Mouse (Mus musculus) T-helper 2 cell (primary cell): ENCODE data around the gene Zfc3h1.

Source experiments
- in situ Hi-C: fragments of 300-600 bp; cut with MboI, MseI; formaldehyde crosslinking; loops from one replicate; pipeline ENCODE4 v1.15.1; 2025; ENCODE audit warnings: high pct_unique_total_duplicates

Gene Zfc3h1

GRCm38 (mm10) chr10:115384221-115385017 is at the start of gene Zfc3h1, which contains the start of gene Thap2:
Zfc3h1 (plus strand) TSS chr10:115384959.
Thap2 (minus strand) TSS chr10:115384443.
- in situ Hi-C loops: loop anchor here (5.0 kb wide), 1 partner anchor 57 kb away; no protein-coding TSS in a partner anchor

GRCm38 (mm10) chr10:115336901-115337300 is 47.9 kb upstream of the Zfc3h1 start:
- in situ Hi-C loops: no loop called here

- in situ Hi-C loops: no loop called here
These were observed 44.9 kb upstream of the Zfc3h1 start for GRCm38 (mm10) chr10:115339820-115340328.

GRCm38 (mm10) chr10:115342771-115343425 is 41.9 kb upstream of the Zfc3h1 start:
- in situ Hi-C loops: no loop called here

GRCm38 (mm10) chr10:115346444-115346843 is 38.3 kb upstream of the Zfc3h1 start:
- in situ Hi-C loops: no loop called here

- in situ Hi-C loops: no loop called here
These were observed 36.6 kb upstream of the Zfc3h1 start for GRCm38 (mm10) chr10:115348131-115348530.

- in situ Hi-C loops: no loop called here
These were observed 35.7 kb upstream of the Zfc3h1 start for GRCm38 (mm10) chr10:115349029-115349428.

- in situ Hi-C loops: no loop called here
These were observed 35.2 kb upstream of the Zfc3h1 start for GRCm38 (mm10) chr10:115349509-115349908.

GRCm38 (mm10) chr10:115350810-115351397 is 33.9 kb upstream of the Zfc3h1 start:
- in situ Hi-C loops: no loop called here

- in situ Hi-C loops: no loop called here
These were observed 30.2 kb upstream of the Zfc3h1 start for GRCm38 (mm10) chr10:115354553-115354952.

GRCm38 (mm10) chr10:115355016-115355415 is 29.7 kb upstream of the Zfc3h1 start:
- in situ Hi-C loops: no loop called here

- in situ Hi-C loops: no loop called here
These were observed 28.7 kb upstream of the Zfc3h1 start for GRCm38 (mm10) chr10:115356106-115356505.

- in situ Hi-C loops: no loop called here
These were observed 26.4 kb upstream of the Zfc3h1 start for GRCm38 (mm10) chr10:115358216-115358919.

GRCm38 (mm10) chr10:115359066-115359465 is 25.7 kb upstream of the Zfc3h1 start:
- in situ Hi-C loops: no loop called here

- in situ Hi-C loops: loop anchor here (5.0 kb wide), 1 partner anchor 40 kb away; no protein-coding TSS in a partner anchor
These were observed 22.7 kb upstream of the Zfc3h1 start, which contains the start of gene Tmem19 for GRCm38 (mm10) chr10:115361840-115362622. Tmem19 (minus strand) TSS chr10:115362501.

GRCm38 (mm10) chr10:115362623-115362964 is 22.2 kb upstream of the Zfc3h1 start:
- in situ Hi-C loops: loop anchor here (5.0 kb wide), 1 partner anchor 40 kb away; no protein-coding TSS in a partner anchor

- in situ Hi-C loops: loop anchor here (5.0 kb wide), 1 partner anchor 41 kb away; no protein-coding TSS in a partner anchor
These were observed 21.6 kb upstream of the Zfc3h1 start for GRCm38 (mm10) chr10:115363151-115363550.

GRCm38 (mm10) chr10:115381506-115382084 is 3.2 kb upstream of the Zfc3h1 start:
- in situ Hi-C loops: no loop called here

- in situ Hi-C loops: no loop called here
These were observed 1.7 kb upstream of the Zfc3h1 start for GRCm38 (mm10) chr10:115382846-115383643.
